Mouse (Mus musculus) heart, embryonic 15.5 days (tissue): ENCODE results near the gene Lst1. TPM values are rescaled to one million over a fixed set of nuclear protein-coding genes. Genes with fewer than 3 reads are reported as not detected.

Experiments used
- ATAC-seq: fragments of 200-750 bp; cut with Nextera tagmentation; replicated peaks from 2 replicates; pipeline ENCODE4 v1.8.0; 2017; ENCODE audit warnings: low read depth, moderate TSS enrichment; ENCODE audit not compliant: insufficient number of reproducible peaks, insufficient read depth, low FRiP score
- H3K27ac ChIP-seq: fragments of 300-500 bp; sonication (generic); 2 replicates; pipeline ENCODE4 v1.5.1; 2015; ENCODE audit warnings: mild to moderate bottlenecking, inconsistent platforms
- H3K27me3 ChIP-seq: fragments of 300-500 bp; sonication (generic); 2 replicates; pipeline ENCODE4 v1.6.1; 2015; ENCODE audit warnings: inconsistent platforms
- H3K36me3 ChIP-seq: fragments of 300-500 bp; sonication (generic); 2 replicates; pipeline ENCODE4 v1.6.1; 2015; ENCODE audit warnings: mild to moderate bottlenecking, inconsistent platforms
- H3K4me1 ChIP-seq: fragments of 300-500 bp; sonication (generic); replicated peaks from 2 replicates; pipeline ENCODE4 v1.6.1; 2015; ENCODE audit warnings: inconsistent platforms
- H3K4me2 ChIP-seq: fragments of 300-500 bp; sonication (generic); 2 replicates; pipeline ENCODE4 v1.6.1; 2015; ENCODE audit warnings: inconsistent platforms, mild to moderate bottlenecking, moderate library complexity
- H3K4me3 ChIP-seq: fragments of 300-500 bp; sonication (generic); 2 replicates; pipeline ENCODE4 v1.5.1; 2015; ENCODE audit warnings: mild to moderate bottlenecking, inconsistent platforms
- H3K9ac ChIP-seq: fragments of 300-500 bp; sonication (generic); 2 replicates; pipeline ENCODE4 v1.6.1; 2015; ENCODE audit warnings: mild to moderate bottlenecking, inconsistent platforms
- H3K9me3 ChIP-seq: fragments of 300-500 bp; sonication (generic); replicated peaks from 2 replicates; pipeline ENCODE4 v1.6.1; 2016; ENCODE audit warnings: inconsistent platforms
- whole genome bisulfite sequencing: fragments of 180-500 bp; shearing (Covaris S2); methylation state at CpG from one replicate; pipeline ENCODE4 v1.1.7; 2015; ENCODE audit warnings: mixed read lengths; 5-methylcytosine and 5-hydroxymethylcytosine counted together
- microRNA-seq: library from miRNA; unstranded; fragments of <30 nt; microRNA quantifications from one replicate; pipeline ENCODE4, GENCODE M21; 2016
- polyA plus RNA-seq: library from polyadenylated mRNA; unstranded; fragments of >200 nt; fragmentation: Nextera tagmentation; extraction: Ambion mirVana; gene quantifications from 2 replicates; pipeline ENCODE4 v1.2.1, GENCODE M21; 2015

Gene Lst1
- polyA plus RNA-seq, 1 experiment from 2014 or later, result 8.1 TPM

GRCm38 (mm10) chr17:35139269-35139668, 49.0 kb downstream of the Lst1 start:
- no peak overlapping the region for H3K4me3 ChIP-seq
- H3K9me3 ChIP-seq, result no peaks in the 10 kb centered on the region; the same call in 1 of the 2 replicates
- H3K27me3 ChIP-seq, result no peaks in the 10 kb centered on the region
- H3K36me3 ChIP-seq, result peaks cover 61% of the 10 kb centered on the region
- peaks cover 14% of the 10 kb centered on the region for H3K4me1 ChIP-seq
- 91% methylated on average over 3 of the region's 3 CpGs for WGBS
- H3K9ac ChIP-seq, result no peak overlapping the region
- no peak overlapping the region for H3K27ac ChIP-seq
- no peak for ATAC-seq
- no peak overlapping the region for H3K4me2 ChIP-seq

- Histone ChIP-seq H3K27me3 (no peaks in the 10 kb centered on the region), H3K4me2 (peak overlapping the region; percentile 73), H3K9me3 (no peaks in the 10 kb centered on the region), H3K9ac (peak overlapping the region; percentile 82), H3K4me3 (peak overlapping the region; percentile 88), H3K27ac (peak overlapping the region; percentile 99), H3K4me1 (peaks cover 14% of the 10 kb centered on the region), H3K36me3 (peaks cover 26% of the 10 kb centered on the region)
- peak; percentile 60 for ATAC-seq
- WGBS, result under 1% methylated on average over 42 of the region's 43 CpGs
These were observed 52.5 kb downstream of the Lst1 start for GRCm38 (mm10) chr17:35135591-35136320.

Small RNA genes within 50 kb of the gene (microRNA-seq; reads per million reads assigned to microRNA genes)
- gene Mir6973a (not detected), gene Mir6974 (not detected)

Other genes with a start within 250 kb of the Lst1 start
- gene Hspa1b, start 229.2 kb downstream of the Lst1 start, polyA plus RNA-seq, result 0.16 and 0.30 TPM in 2 replicates
- not detected in 2 replicates for gene Gm20481, start 218.5 kb downstream of the Lst1 start, polyA plus RNA-seq
- 3.5 and 4.8 TPM in 2 replicates for gene Hspa1a, start 216.3 kb downstream of the Lst1 start, polyA plus RNA-seq
- 2.1 and 2.6 TPM in 2 replicates for gene Hspa1l, start 215.7 kb downstream of the Lst1 start, polyA plus RNA-seq
- gene Lsm2, start 206.6 kb downstream of the Lst1 start, polyA plus RNA-seq, result 116 and 132 TPM in 2 replicates
- 43.0 and 89.7 TPM in 2 replicates for gene Vars, start 187.5 kb downstream of the Lst1 start, polyA plus RNA-seq
- gene Vwa7, start 171.9 kb downstream of the Lst1 start, polyA plus RNA-seq, result 0.24 and 0.31 TPM in 2 replicates
- gene Sapcd1, start 160.4 kb downstream of the Lst1 start, polyA plus RNA-seq, result 1.4 and 2.8 TPM in 2 replicates
- 2.7 and 3.8 TPM in 2 replicates for gene Msh5, start 141.7 kb downstream of the Lst1 start, polyA plus RNA-seq
- gene Clic1, start 138.5 kb downstream of the Lst1 start, polyA plus RNA-seq, result 307 and 332 TPM in 2 replicates
- gene Ddah2, start 129.4 kb downstream of the Lst1 start, polyA plus RNA-seq, result 168 and 202 TPM in 2 replicates
- gene Ly6g6c, start 123.1 kb downstream of the Lst1 start, polyA plus RNA-seq, result 0.14 TPM in 1 of 2 replicates, not detected in the other
- gene Mpig6b, start 122.3 kb downstream of the Lst1 start, polyA plus RNA-seq, result 0.77 and 0.81 TPM in 2 replicates
- 0.29 and 0.31 TPM in 2 replicates for gene Ly6g6e, start 111.5 kb downstream of the Lst1 start, polyA plus RNA-seq
- 2.2 and 2.4 TPM in 2 replicates for gene Ly6g6d, start 110.4 kb downstream of the Lst1 start, polyA plus RNA-seq
- 0.16 and 0.29 TPM in 2 replicates for gene Ly6g6f, start 102.8 kb downstream of the Lst1 start, polyA plus RNA-seq
- gene Abhd16a, start 99.2 kb downstream of the Lst1 start, polyA plus RNA-seq, result 64.7 and 80.1 TPM in 2 replicates
- 0.41 TPM in 1 of 2 replicates, not detected in the other for gene Ly6g5c, start 80.2 kb downstream of the Lst1 start, polyA plus RNA-seq
- 0.31 and 0.66 TPM in 2 replicates for gene Ly6g5b, start 73.0 kb downstream of the Lst1 start, polyA plus RNA-seq
- 10.0 and 13.8 TPM in 2 replicates for gene Gpank1, start 67.0 kb downstream of the Lst1 start, polyA plus RNA-seq
- 200 and 211 TPM in 2 replicates for gene Csnk2b, start 66.4 kb downstream of the Lst1 start, polyA plus RNA-seq
- 10.1 and 11.2 TPM in 2 replicates for gene D17H6S53E, start 62.1 kb downstream of the Lst1 start, polyA plus RNA-seq
- 0.57 and 4.7 TPM in 2 replicates for gene Apom, start 56.4 kb downstream of the Lst1 start, polyA plus RNA-seq
- 40.8 and 44.0 TPM in 2 replicates for gene Bag6, start 53.3 kb downstream of the Lst1 start, polyA plus RNA-seq
- gene Prrc2a, start 23.5 kb downstream of the Lst1 start, polyA plus RNA-seq, result 95.1 and 142 TPM in 2 replicates
- gene Aif1, start 12.4 kb downstream of the Lst1 start, polyA plus RNA-seq, result 7.5 and 9.6 TPM in 2 replicates
- 1.5 and 4.8 TPM in 2 replicates for gene Ltb, start 6.0 kb upstream of the Lst1 start, polyA plus RNA-seq
- gene Tnf, start 13.6 kb upstream of the Lst1 start, polyA plus RNA-seq, result 0.43 TPM in 1 of 2 replicates, not detected in the other
- gene Lta, start 16.9 kb upstream of the Lst1 start, polyA plus RNA-seq, result 0.09 and 0.62 TPM in 2 replicates
- gene Gm16181, start 32.4 kb upstream of the Lst1 start, polyA plus RNA-seq, result 0.35 and 0.48 TPM in 2 replicates
- 8.9 and 9.4 TPM in 2 replicates for gene Atp6v1g2, start 45.2 kb upstream of the Lst1 start, polyA plus RNA-seq
- 7.8 and 9.1 TPM in 2 replicates for gene Nfkbil1, start 47.4 kb upstream of the Lst1 start, polyA plus RNA-seq
- 213 and 268 TPM in 2 replicates for gene Ddx39b, start 53.3 kb upstream of the Lst1 start, polyA plus RNA-seq
- 56.6 and 101 TPM in 2 replicates for gene H2-D1, start 74.3 kb upstream of the Lst1 start, polyA plus RNA-seq
- gene H2-Q1, start 132.0 kb upstream of the Lst1 start, polyA plus RNA-seq, result 0.06 and 0.09 TPM in 2 replicates
- gene H2-Q2, start 153.8 kb upstream of the Lst1 start, polyA plus RNA-seq, result 1.3 and 1.6 TPM in 2 replicates
- 2.1 and 5.5 TPM in 2 replicates for gene H2-Q4, start 191.2 kb upstream of the Lst1 start, polyA plus RNA-seq
- 0.43 and 1.8 TPM in 2 replicates for gene H2-Q6, start 236.4 kb upstream of the Lst1 start, polyA plus RNA-seq